Mouse (Mus musculus): ENCODE results near the gene Napa.

Napa gene

GRCm38 (mm10) chr7:16094592-16094991, 3.7 kb upstream of the Napa start:
- DNase-seq (ENCODE audit: low read depth, low spot score), result no peak

GRCm38 (mm10) chr7:16099901-16100300, 1.6 kb downstream of the Napa start:
- no peak for DNase-seq (ENCODE audit: low read depth, low spot score)

- no peak for DNase-seq (ENCODE audit: low read depth, low spot score)
These were observed 2.8 kb downstream of the Napa start for GRCm38 (mm10) chr7:16101081-16101480.

- DNase-seq (ENCODE audit: low read depth, low spot score), result no peak
These were observed 3.6 kb downstream of the Napa start for GRCm38 (mm10) chr7:16101726-16102475.

- DNase-seq (ENCODE audit: low read depth, low spot score), result peak; percentile 17
These were observed 4.5 kb downstream of the Napa start for GRCm38 (mm10) chr7:16102686-16103226.

GRCm38 (mm10) chr7:16103760-16104159, 5.5 kb downstream of the Napa start:
- no peak for DNase-seq (ENCODE audit: low read depth, low spot score)

- no peak for DNase-seq (ENCODE audit: low read depth, low spot score)
These were observed 6.5 kb downstream of the Napa start for GRCm38 (mm10) chr7:16104611-16105388.

- no peak for DNase-seq (ENCODE audit: low read depth, low spot score)
These were observed 10.8 kb downstream of the Napa start for GRCm38 (mm10) chr7:16108886-16109542.

- DNase-seq (ENCODE audit: low read depth, low spot score), result no peak
These were observed 11.9 kb downstream of the Napa start for GRCm38 (mm10) chr7:16110158-16110557.

- no peak for DNase-seq (ENCODE audit: low read depth, low spot score)
These were observed 13.2 kb downstream of the Napa start for GRCm38 (mm10) chr7:16111284-16112090.

GRCm38 (mm10) chr7:16116418-16116817, 18.2 kb downstream of the Napa start:
- no peak for DNase-seq (ENCODE audit: low read depth, low spot score)

- DNase-seq (ENCODE audit: low read depth, low spot score), result no peak
These were observed 18.8 kb downstream of the Napa start for GRCm38 (mm10) chr7:16117100-16117499.

GRCm38 (mm10) chr7:16119569-16120261, 21.5 kb downstream of the Napa start, which contains the start of gene Kptn:
TSS of gene Kptn (plus strand) at chr7:16119895.
- peak; percentile 95 for DNase-seq (ENCODE audit: low read depth, low spot score)

- no peak for DNase-seq (ENCODE audit: low read depth, low spot score)
These were observed 22.0 kb downstream of the Napa start for GRCm38 (mm10) chr7:16120262-16120600.

- no peak for DNase-seq (ENCODE audit: low read depth, low spot score)
These were observed 27.6 kb downstream of the Napa start for GRCm38 (mm10) chr7:16125829-16126228.

- DNase-seq (ENCODE audit: low read depth, low spot score), result no peak
These were observed 30.1 kb downstream of the Napa start for GRCm38 (mm10) chr7:16128344-16128743.

GRCm38 (mm10) chr7:16128899-16129298, 30.6 kb downstream of the Napa start:
- no peak for DNase-seq (ENCODE audit: low read depth, low spot score)

- DNase-seq (ENCODE audit: low read depth, low spot score), result peak; percentile 96
These were observed 31.2 kb downstream of the Napa start, which contains the start of gene Slc8a2 for GRCm38 (mm10) chr7:16129421-16129845. TSS of gene Slc8a2 (plus strand) at chr7:16129826.

GRCm38 (mm10) chr7:16129846-16130691, 31.8 kb downstream of the Napa start:
- peak; percentile 94 for DNase-seq (ENCODE audit: low read depth, low spot score)
